ENCODE assay signal across 8 mouse cellular contexts in the genomic region with DNA sequence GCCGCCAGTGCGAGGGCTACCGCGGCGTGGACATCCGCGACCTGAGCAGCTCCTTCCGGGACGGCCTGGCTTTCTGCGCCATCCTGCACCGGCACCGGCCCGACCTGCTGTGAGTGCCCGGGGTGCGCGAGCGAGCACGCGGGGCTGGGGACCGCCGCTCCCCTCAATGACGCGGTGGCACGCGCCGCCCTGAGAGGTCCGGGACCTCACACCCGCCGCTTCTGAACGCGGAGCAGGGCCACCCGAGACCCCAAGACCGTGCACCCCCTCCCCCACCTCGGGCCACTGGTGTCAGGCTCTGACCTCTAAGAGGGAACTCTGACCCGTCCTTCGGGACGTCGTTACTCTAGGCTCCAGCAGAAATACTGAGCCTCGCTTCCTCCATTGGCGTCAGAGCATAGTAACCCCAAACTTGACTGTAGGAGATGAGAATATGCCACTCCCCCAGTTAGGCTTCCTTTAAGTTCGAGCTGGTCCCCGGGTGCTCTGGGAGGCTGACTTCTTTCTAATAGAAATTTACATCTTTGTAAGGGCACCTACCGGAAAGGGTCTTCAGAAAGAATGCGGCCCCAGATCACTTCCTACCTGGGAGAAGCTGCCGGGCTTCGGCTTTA. TPM values are rescaled to one million over a fixed set of nuclear protein-coding genes. Genes with fewer than 3 reads are reported as not detected.
DNase-seq lines count a peak whose midpoint lies in the region; ATAC-seq and TF ChIP-seq lines count a peak whose summit lies in the region.

No protein-coding gene starts in this region.

- H3K36me3 ChIP-seq in forebrain, embryonic 10.5 days (replicated peaks) = peaks cover 6% of the 10 kb centered on the region
- peaks cover 21% of the 10 kb centered on the region; the same call in 1 of the 2 replicates for H3K36me3 ChIP-seq in limb, embryonic 12.5 days
- peaks cover 2% of the 10 kb centered on the region for H3K36me3 ChIP-seq in myocyte (ENCODE audit: control insufficient read depth, insufficient read depth)

- peaks cover 37% of the 10 kb centered on the region for H3K27me3 ChIP-seq in forebrain, embryonic 10.5 days (ENCODE audit: poor library complexity, severe bottlenecking)
- peaks cover 8% of the 10 kb centered on the region for H3K27me3 ChIP-seq in limb, embryonic 12.5 days
- no peaks in the 10 kb centered on the region for H3K27me3 ChIP-seq in myocyte (ENCODE audit: control insufficient read depth, insufficient read depth, insufficient read length)

- no peaks in the 10 kb centered on the region for H3K9me3 ChIP-seq in forebrain, embryonic 10.5 days
- H3K9me3 ChIP-seq in limb, embryonic 12.5 days = no peaks in the 10 kb centered on the region

- under 1% methylated on average over 46 of the region's 46 CpGs for WGBS in forebrain, embryonic 10.5 days
- WGBS in limb, embryonic 12.5 days = under 1% methylated on average over 46 of the region's 46 CpGs

- no peak for TF ChIP-seq POLR2A in myocyte (IDR thresholded peaks at IDR 0.05; ENCODE audit: insufficient read length, low read depth)

- H3K4me1 ChIP-seq in forebrain, embryonic 10.5 days = peaks cover 32% of the 10 kb centered on the region
- H3K4me1 ChIP-seq in limb, embryonic 12.5 days (replicated peaks) = peaks cover 36% of the 10 kb centered on the region

- peak; percentile 32 for DNase-seq in layer of hippocampus, adult 11-12 months (ENCODE audit: low spot score)
- no peak for DNase-seq in layer of hippocampus, postnatal 25 days (ENCODE audit: extremely low spot score in 1 of 2, low spot score in 1 of 2)
- peak; percentile 34 for DNase-seq in NIH3T3 (ENCODE audit: low read depth)
- no peak for DNase-seq in forebrain, embryonic 10.5 days (ENCODE audit: extremely low spot score, low spot score)
- no peak for DNase-seq in adrenal gland, adult (ENCODE audit: inconsistent age in 2 of 2, low spot score in 1 of 2)

- peak overlapping the region; percentile 92 for H3K27ac ChIP-seq in forebrain, embryonic 10.5 days
- H3K27ac ChIP-seq in limb, embryonic 12.5 days = peak overlapping the region; percentile 93

- H3K9ac ChIP-seq in limb, embryonic 12.5 days (replicated peaks) = peak overlapping the region; percentile 89

- peak overlapping the region; percentile 33 for H3ac ChIP-seq in myocyte (ENCODE audit: control insufficient read depth, insufficient read length)

- H3K4me3 ChIP-seq in forebrain, embryonic 10.5 days = peak overlapping the region; percentile 90
- H3K4me3 ChIP-seq in limb, embryonic 12.5 days (replicated peaks) = peak overlapping the region; percentile 92
- peak overlapping the region; percentile 49 for H3K4me3 ChIP-seq in myocyte

- ATAC-seq in limb, embryonic 12.5 days (ENCODE audit: insufficient number of reproducible peaks, insufficient read depth, low FRiP score, low TSS enrichment, low read depth) = peak; percentile 9; the same call in 1 of the 2 replicates
- no peak for ATAC-seq in erythroid progenitor cell, adult 5-6 weeks (replicated peaks; ENCODE audit: low FRiP score, poor library complexity, severe bottlenecking)

- H3K79me2 ChIP-seq in myocyte (ENCODE audit: control insufficient read depth, insufficient read depth) = peaks cover 19% of the 10 kb centered on the region

- peak overlapping the region; percentile 96 for H3K4me2 ChIP-seq in limb, embryonic 12.5 days
- H3K4me2 ChIP-seq in myocyte (ENCODE audit: low read depth) = peak overlapping the region; percentile 87

TF ChIP-seq in myocyte, 11 proteins besides CTCF, POLR2A, EP300 and RAD21:
- TF ChIP-seq MYOD1 (IDR thresholded peaks at IDR 0.05; ENCODE audit: control insufficient read depth in 1 of 3, insufficient read length in 2 of 3, low read depth in 2 of 3) (peak in 1 of 3 experiments; percentile 7), E2F4 (IDR thresholded peaks at IDR 0.05; ENCODE audit: insufficient read depth) (no peak)

RNA-seq across cellular contexts. Expression of a gene that starts 0.7 kb away (rescaled TPM):
- total RNA-seq in layer of hippocampus, postnatal 25 days (2021) = 10 to 100 TPM; 34.3 to 41.6 TPM
- polyA plus RNA-seq in forebrain, embryonic 10.5 days (2016; fragmentation: Nextera tagmentation; extraction: Ambion mirVana) = 5.1 and 5.5 TPM in 2 replicates
- polyA plus RNA-seq in limb, embryonic 12.5 days (2016; fragmentation: Nextera tagmentation; extraction: Ambion mirVana) = 12.2 and 13.0 TPM in 2 replicates
- polyA plus RNA-seq in myocyte (2012; fragmentation: generic; extraction: Trizol) = 18.0 TPM
- total RNA-seq in erythroid progenitor cell, adult 5-6 weeks (2015; ENCODE audit: low replicate concordance) = 0.72 TPM in 1 of 2 replicates, not detected in the other
- total RNA-seq in erythroid progenitor cell, adult 5-6 weeks (2017; ENCODE audit: low replicate concordance) = 1.7 and 4.1 TPM in 2 replicates

RNA-seq across cellular contexts. Expression of a gene that starts 31.4 kb away (rescaled TPM):
- total RNA-seq in layer of hippocampus, postnatal 25 days (2021) = 100 to 1,000 TPM; 104 to 112 TPM
- polyA plus RNA-seq in forebrain, embryonic 10.5 days (2016; fragmentation: Nextera tagmentation; extraction: Ambion mirVana) = 419 and 440 TPM in 2 replicates
- polyA plus RNA-seq in limb, embryonic 12.5 days (2016; fragmentation: Nextera tagmentation; extraction: Ambion mirVana) = 353 and 382 TPM in 2 replicates
- polyA plus RNA-seq in myocyte (2012; fragmentation: generic; extraction: Trizol) = 388 TPM
- 15.1 and 32.7 TPM in 2 replicates for total RNA-seq in erythroid progenitor cell, adult 5-6 weeks (2015; ENCODE audit: low replicate concordance)
- 17.0 and 20.3 TPM in 2 replicates for total RNA-seq in erythroid progenitor cell, adult 5-6 weeks (2017; ENCODE audit: low replicate concordance)

RNA-seq across cellular contexts. Expression of a gene that starts 31.6 kb away (rescaled TPM):
- total RNA-seq in layer of hippocampus, postnatal 25 days (2021) = 1 to 10 TPM; 9.1 to 9.6 TPM
- 6.9 and 8.1 TPM in 2 replicates for polyA plus RNA-seq in forebrain, embryonic 10.5 days (2016; fragmentation: Nextera tagmentation; extraction: Ambion mirVana)
- polyA plus RNA-seq in limb, embryonic 12.5 days (2016; fragmentation: Nextera tagmentation; extraction: Ambion mirVana) = 4.1 and 8.4 TPM in 2 replicates
- 15.2 TPM for polyA plus RNA-seq in myocyte (2012; fragmentation: generic; extraction: Trizol)
- not detected in 2 replicates for total RNA-seq in erythroid progenitor cell, adult 5-6 weeks (2015; ENCODE audit: low replicate concordance)
- not detected in 2 replicates for total RNA-seq in erythroid progenitor cell, adult 5-6 weeks (2017; ENCODE audit: low replicate concordance)

RNA-seq across cellular contexts. Expression of a gene that starts 34.4 kb away (rescaled TPM):
- total RNA-seq in layer of hippocampus, postnatal 25 days (2021) = 10 to 100 TPM; 71.9 to 74.9 TPM
- polyA plus RNA-seq in forebrain, embryonic 10.5 days (2016; fragmentation: Nextera tagmentation; extraction: Ambion mirVana) = 283 and 289 TPM in 2 replicates
- 232 and 241 TPM in 2 replicates for polyA plus RNA-seq in limb, embryonic 12.5 days (2016; fragmentation: Nextera tagmentation; extraction: Ambion mirVana)
- 315 TPM for polyA plus RNA-seq in myocyte (2012; fragmentation: generic; extraction: Trizol)
- 50.1 and 69.2 TPM in 2 replicates for total RNA-seq in erythroid progenitor cell, adult 5-6 weeks (2015; ENCODE audit: low replicate concordance)
- total RNA-seq in erythroid progenitor cell, adult 5-6 weeks (2017; ENCODE audit: low replicate concordance) = 47.1 and 47.9 TPM in 2 replicates

RNA-seq across cellular contexts. Expression of a gene that starts 46.7 kb away (rescaled TPM):
- total RNA-seq in layer of hippocampus, postnatal 25 days (2021) = 10 to 100 TPM; 17.2 to 17.3 TPM
- 56.0 and 60.5 TPM in 2 replicates for polyA plus RNA-seq in forebrain, embryonic 10.5 days (2016; fragmentation: Nextera tagmentation; extraction: Ambion mirVana)
- polyA plus RNA-seq in limb, embryonic 12.5 days (2016; fragmentation: Nextera tagmentation; extraction: Ambion mirVana) = 63.7 and 67.1 TPM in 2 replicates
- 36.1 TPM for polyA plus RNA-seq in myocyte (2012; fragmentation: generic; extraction: Trizol)
- 64.9 and 75.0 TPM in 2 replicates for total RNA-seq in erythroid progenitor cell, adult 5-6 weeks (2015; ENCODE audit: low replicate concordance)
- 37.3 and 66.5 TPM in 2 replicates for total RNA-seq in erythroid progenitor cell, adult 5-6 weeks (2017; ENCODE audit: low replicate concordance)

Comparison
In these comparisons a context has a peak if more than half of its experiments do, and no peak if none do; other contexts are left out.
1. DNase-seq: peak in layer of hippocampus, adult 11-12 months (single experiment) and NIH3T3 (single experiment); none in layer of hippocampus, postnatal 25 days (0 of 2), forebrain, embryonic 10.5 days (single experiment) and adrenal gland, adult (0 of 2).
2. Peak in every context shown above with its lines, with median percentiles within 50 percentile points of each other: H3K4me3 ChIP-seq.